17 mouse cellular contexts compared by ENCODE assay signal in genomic region chr3:51387134-51387451, GRCm38 (mm10). TPM values are rescaled to one million over a fixed set of nuclear protein-coding genes. Genes with fewer than 3 reads are reported as not detected.
DNase-seq lines count a peak whose midpoint lies in the region; ATAC-seq and TF ChIP-seq lines count a peak whose summit lies in the region.
"Had no signal": no experiment of that assay in that cellular context is flagged by ENCODE, and none has a peak within 500 bp of the region (broad histone marks: within the 10 kb centered on the region; RNA-seq: fewer than 3 reads in every experiment).

No protein-coding gene starts in this region.

- no peak for TF ChIP-seq POLR2A in testis, adult 2 months (IDR thresholded peaks at IDR 0.05; ENCODE audit: control insufficient read depth, low read depth, low read length)

- TF ChIP-seq CTCF in lung, postnatal 0 days (IDR thresholded peaks at IDR 0.05): no peak
- no peak for TF ChIP-seq CTCF in testis, adult 2 months (IDR thresholded peaks at IDR 0.05; ENCODE audit: control insufficient read depth, insufficient read depth, insufficient replicate concordance, low read depth, low read length)

- WGBS in lung, postnatal 0 days: 53% methylated on average over 3 of the region's 3 CpGs
- WGBS in liver, embryonic 11.5 days: 66% methylated on average over 3 of the region's 3 CpGs

- H3K9me3 ChIP-seq in lung, postnatal 0 days (ENCODE audit: low read length): no peaks in the 10 kb centered on the region
- no peaks in the 10 kb centered on the region for H3K9me3 ChIP-seq in liver, embryonic 11.5 days (ENCODE audit: control insufficient read depth, low read length)
- H3K9me3 ChIP-seq: embryonic facial prominence, embryonic 10.5 days; embryonic facial prominence, embryonic 12.5 days; forebrain, embryonic 13.5 days; forebrain, embryonic 15.5 days had no signal

- peak; percentile 27 for DNase-seq in lung, postnatal 0 days (ENCODE audit: low spot score)
- DNase-seq in lung, postnatal 10 days: no peak
- DNase-seq in testis, postnatal 10 days (ENCODE audit: low spot score): no peak
- DNase-seq in urinary bladder, postnatal 36 days (ENCODE audit: low spot score in 2 of 2): no peak
- no peak for DNase-seq in liver, embryonic 11.5 days (ENCODE audit: low spot score)
- DNase-seq: adrenal gland, adult 8-10 months; cerebellum, adult 11-12 months; cerebellum, adult 2 months; cerebellum, postnatal 25 days had no signal

- no peak overlapping the region for H3K9ac ChIP-seq in lung, postnatal 0 days (replicated peaks; ENCODE audit: low read depth)
- H3K9ac ChIP-seq in liver, embryonic 11.5 days (ENCODE audit: low read depth, low read length): no peak overlapping the region
- H3K9ac ChIP-seq: embryonic facial prominence, embryonic 12.5 days; forebrain, embryonic 13.5 days; forebrain, embryonic 15.5 days had no signal

- no peaks in the 10 kb centered on the region for H3K4me1 ChIP-seq in lung, postnatal 0 days (ENCODE audit: insufficient read depth, low read depth, low read length)
- H3K4me1 ChIP-seq in testis, adult 2 months (ENCODE audit: control insufficient read depth, insufficient read depth, low read length): peaks cover 8% of the 10 kb centered on the region
- H3K4me1 ChIP-seq in liver, embryonic 11.5 days (replicated peaks; ENCODE audit: control insufficient read depth, insufficient read depth, low read length): peaks cover 9% of the 10 kb centered on the region

- H3K27me3 ChIP-seq in lung, postnatal 0 days (replicated peaks; ENCODE audit: insufficient read depth, low read length): no peaks in the 10 kb centered on the region
- no peaks in the 10 kb centered on the region for H3K27me3 ChIP-seq in testis, adult 2 months (ENCODE audit: control insufficient read depth, insufficient read depth, low read length)
- H3K27me3 ChIP-seq in liver, embryonic 11.5 days (replicated peaks; ENCODE audit: control insufficient read depth, insufficient read depth, low read length): no peaks in the 10 kb centered on the region
- H3K27me3 ChIP-seq: Patski had no signal

- H3K27ac ChIP-seq in lung, postnatal 0 days (ENCODE audit: low read length): no peak overlapping the region
- peak overlapping the region; percentile 8; the same call in 1 of the 2 replicates for H3K27ac ChIP-seq in testis, adult 2 months (ENCODE audit: control insufficient read depth, insufficient read depth, low read depth, low read length)
- no peak overlapping the region for H3K27ac ChIP-seq in liver, embryonic 11.5 days (ENCODE audit: low read depth, low read length)
- H3K27ac ChIP-seq: embryonic facial prominence, embryonic 10.5 days; embryonic facial prominence, embryonic 12.5 days; forebrain, embryonic 13.5 days; forebrain, embryonic 15.5 days had no signal

- TF ChIP-seq EP300 in lung, postnatal 0 days (IDR thresholded peaks at IDR 0.05): no peak

- ATAC-seq in lung, postnatal 0 days: peak; percentile 41; the same call in 1 of the 2 replicates
- 0 out of 2 replicates have a peak, but pooled peaks have one; percentile 29 for ATAC-seq in granulocyte monocyte progenitor cell, adult 5-6 weeks (replicated peaks; ENCODE audit: poor library complexity, severe bottlenecking)
- no peak for ATAC-seq in liver, embryonic 11.5 days (replicated peaks; ENCODE audit: low FRiP score)
- ATAC-seq: activated CD4-positive, CD25-positive, alpha-beta regulatory T cell, adult 4 months; forebrain, embryonic 13.5 days; forebrain, embryonic 15.5 days; Patski had no signal

- H3K4me2 ChIP-seq in lung, postnatal 0 days (replicated peaks; ENCODE audit: low read depth, low read length): no peak overlapping the region
- no peak overlapping the region for H3K4me2 ChIP-seq in liver, embryonic 11.5 days
- H3K4me2 ChIP-seq: embryonic facial prominence, embryonic 12.5 days; forebrain, embryonic 13.5 days; forebrain, embryonic 15.5 days had no signal

- no peak overlapping the region for H3K4me3 ChIP-seq in lung, postnatal 0 days (ENCODE audit: low read depth, low read length)
- no peak overlapping the region for H3K4me3 ChIP-seq in testis, adult 2 months (ENCODE audit: control insufficient read depth, low read depth, low read length)
- H3K4me3 ChIP-seq in liver, embryonic 11.5 days (ENCODE audit: low read depth, low read length): no peak overlapping the region
- H3K4me3 ChIP-seq: embryonic facial prominence, embryonic 10.5 days; embryonic facial prominence, embryonic 12.5 days; forebrain, embryonic 13.5 days; forebrain, embryonic 15.5 days had no signal

- H3K36me3 ChIP-seq in lung, postnatal 0 days (ENCODE audit: insufficient read depth, low read length): no peaks in the 10 kb centered on the region
- H3K36me3 ChIP-seq in testis, adult 2 months (ENCODE audit: control insufficient read depth, insufficient read depth, low read length): no peaks in the 10 kb centered on the region
- H3K36me3 ChIP-seq in liver, embryonic 11.5 days (ENCODE audit: control insufficient read depth, insufficient read depth, low read length): no peaks in the 10 kb centered on the region
- H3K36me3 ChIP-seq: embryonic facial prominence, embryonic 10.5 days; embryonic facial prominence, embryonic 12.5 days; forebrain, embryonic 15.5 days had no signal

RNA-seq across cellular contexts. Expression of gene Mgarp, which starts 9.4 kb away (rescaled TPM):
- not detected in 2 replicates for polyA plus RNA-seq in lung, postnatal 0 days (2015; fragmentation: Nextera tagmentation; extraction: Ambion mirVana)
- polyA plus RNA-seq in testis, adult 2 months (2012; rRNA removed): 17.9 and 19.9 TPM in 2 replicates
- not detected in 2 replicates for total RNA-seq in granulocyte monocyte progenitor cell, adult 5-6 weeks (2014; fragmentation: Nextera tagmentation)
- total RNA-seq in granulocyte monocyte progenitor cell, adult 5-6 weeks (2017): not detected in 2 replicates
- 4.6 and 5.2 TPM in 2 replicates for polyA plus RNA-seq in liver, embryonic 11.5 days (2014; fragmentation: Nextera tagmentation; extraction: Ambion mirVana)

RNA-seq across cellular contexts. Expression of gene Ndufc1, which starts 21.7 kb away (rescaled TPM):
- 498 and 517 TPM in 2 replicates for polyA plus RNA-seq in lung, postnatal 0 days (2015; fragmentation: Nextera tagmentation; extraction: Ambion mirVana)
- 361 and 448 TPM in 2 replicates for polyA plus RNA-seq in testis, adult 2 months (2012; rRNA removed)
- 243 and 263 TPM in 2 replicates for total RNA-seq in granulocyte monocyte progenitor cell, adult 5-6 weeks (2014; fragmentation: Nextera tagmentation)
- 76.8 and 110 TPM in 2 replicates for total RNA-seq in granulocyte monocyte progenitor cell, adult 5-6 weeks (2017)
- 692 and 701 TPM in 2 replicates for polyA plus RNA-seq in liver, embryonic 11.5 days (2014; fragmentation: Nextera tagmentation; extraction: Ambion mirVana)

RNA-seq across cellular contexts. Expression of gene Naa15, which starts 27.9 kb away (rescaled TPM):
- polyA plus RNA-seq in lung, postnatal 0 days (2015; fragmentation: Nextera tagmentation; extraction: Ambion mirVana): 12.7 and 16.9 TPM in 2 replicates
- polyA plus RNA-seq in testis, adult 2 months (2012; rRNA removed): 9.9 and 15.0 TPM in 2 replicates
- total RNA-seq in granulocyte monocyte progenitor cell, adult 5-6 weeks (2014; fragmentation: Nextera tagmentation): 74.4 and 89.1 TPM in 2 replicates
- total RNA-seq in granulocyte monocyte progenitor cell, adult 5-6 weeks (2017): 114 and 126 TPM in 2 replicates
- polyA plus RNA-seq in liver, embryonic 11.5 days (2014; fragmentation: Nextera tagmentation; extraction: Ambion mirVana): 48.4 and 50.6 TPM in 2 replicates

RNA-seq across cellular contexts. Expression of gene Elf2, which starts 46.6 kb away (rescaled TPM):
- polyA plus RNA-seq in lung, postnatal 0 days (2015; fragmentation: Nextera tagmentation; extraction: Ambion mirVana): 55.8 and 62.6 TPM in 2 replicates
- 83.2 and 87.8 TPM in 2 replicates for polyA plus RNA-seq in testis, adult 2 months (2012; rRNA removed)
- total RNA-seq in granulocyte monocyte progenitor cell, adult 5-6 weeks (2014; fragmentation: Nextera tagmentation): 56.9 and 64.6 TPM in 2 replicates
- 103 and 116 TPM in 2 replicates for total RNA-seq in granulocyte monocyte progenitor cell, adult 5-6 weeks (2017)
- 36.5 and 37.9 TPM in 2 replicates for polyA plus RNA-seq in liver, embryonic 11.5 days (2014; fragmentation: Nextera tagmentation; extraction: Ambion mirVana)
